Mouse (Mus musculus) kidney, embryonic 16.5 days (tissue): ENCODE measurements at regions not wholly inside any gene's neighbourhood (a gene's known extent, or its start where the extent isn't known, plus 50 kb on each side); places are given as distances from the start of the nearest gene placed in this dataset.

Experiments used
- ATAC-seq: fragments of 200-750 bp; cut with Nextera tagmentation; 2 replicates; pipeline ENCODE4 v1.8.0; 2017; ENCODE audit warnings: moderate TSS enrichment; ENCODE audit not compliant: low FRiP score, low TSS enrichment
- H3K27ac ChIP-seq: fragments of 300-500 bp; sonication (generic); 2 replicates; pipeline ENCODE4 v1.5.1; 2014; ENCODE audit warnings: low read length
- H3K27me3 ChIP-seq: fragments of 300-500 bp; sonication (generic); 2 replicates; pipeline ENCODE4 v1.6.1; 2014; ENCODE audit warnings: low read length, control low read depth, mixed read lengths; ENCODE audit not compliant: insufficient read depth
- H3K36me3 ChIP-seq: fragments of 300-500 bp; sonication (generic); 2 replicates; pipeline ENCODE4 v1.6.1; 2014; ENCODE audit warnings: low read length, control low read depth, mixed read lengths; ENCODE audit not compliant: insufficient read depth
- H3K4me1 ChIP-seq: fragments of 300-500 bp; sonication (generic); 2 replicates; pipeline ENCODE4 v1.6.1; 2014; ENCODE audit warnings: low read length, control low read depth, mixed read lengths; ENCODE audit not compliant: insufficient read depth
- H3K4me2 ChIP-seq: fragments of 300-500 bp; sonication (generic); replicated peaks from 2 replicates; pipeline ENCODE4 v1.6.1; 2014; ENCODE audit warnings: low read depth, low read length
- H3K4me3 ChIP-seq: fragments of 300-500 bp; sonication (generic); 2 replicates; pipeline ENCODE4 v1.5.1; 2014; ENCODE audit warnings: mild to moderate bottlenecking, low read length
- H3K9ac ChIP-seq: fragments of 300-500 bp; sonication (generic); replicated peaks from 2 replicates; pipeline ENCODE4 v1.6.1; 2014; ENCODE audit warnings: low read length
- H3K9me3 ChIP-seq: fragments of 300-500 bp; sonication (generic); 2 replicates; pipeline ENCODE4 v1.6.1; 2016; ENCODE audit warnings: low read length, control low read depth
- WGBS: fragments of 180-500 bp; shearing (Covaris S2); extraction: QIAGEN DNeasy Blood & Tissue Kit; methylation state at CpG from one replicate; pipeline ENCODE4 v1.1.7; 2014; 5-methylcytosine and 5-hydroxymethylcytosine counted together

DNA sequence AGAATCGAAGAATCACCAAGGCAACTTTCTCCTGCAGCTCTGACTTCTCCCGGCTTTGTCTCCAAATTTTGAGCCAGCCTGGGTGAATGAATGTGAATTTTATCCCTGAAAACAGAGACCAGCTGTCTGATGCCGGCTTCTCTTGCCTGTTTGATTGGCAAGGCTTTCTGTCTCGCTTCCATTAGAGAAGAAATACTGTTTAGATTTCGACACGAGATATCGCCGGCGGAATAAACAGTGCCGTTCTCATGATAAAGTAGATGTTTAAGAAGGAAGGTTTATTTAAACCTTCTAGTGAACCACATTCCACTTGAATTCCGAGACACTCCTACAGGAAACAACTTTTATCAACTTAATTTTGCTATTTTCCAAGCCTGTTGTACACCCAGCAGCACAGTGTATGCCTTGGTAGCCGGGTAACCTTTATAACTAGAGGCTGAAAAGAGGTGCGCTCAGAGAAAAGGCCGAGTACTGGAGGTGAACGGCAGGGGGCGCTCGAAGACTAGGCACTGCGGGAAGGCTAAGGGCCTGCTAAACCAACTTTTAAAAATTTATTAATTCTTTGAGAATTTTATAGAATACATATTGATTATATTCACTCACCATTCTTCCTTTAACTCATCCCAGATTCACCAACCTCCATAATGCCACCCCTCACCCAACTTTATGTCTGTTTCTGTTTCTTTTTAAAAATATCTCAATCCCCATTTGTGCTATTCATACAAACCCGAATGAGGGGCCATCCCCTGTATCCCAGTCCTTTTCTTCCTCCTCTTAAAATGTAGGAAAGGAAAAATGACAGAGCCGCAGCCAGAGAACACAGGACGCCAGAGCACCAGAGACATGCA, 227.2 kb downstream of the Slc30a10 start:
- ATAC-seq, result no peak
- H3K9me3 ChIP-seq, result no peaks in the 10 kb centered on the region
- no peak overlapping the region for H3K4me2 ChIP-seq
- no peak overlapping the region for H3K9ac ChIP-seq
- WGBS, result 36% methylated on average over 21 of the region's 21 CpGs
- no peak overlapping the region for H3K27ac ChIP-seq
- H3K27me3 ChIP-seq, result 0 out of 2 replicates have a peak, but pooled peaks cover 3% of the 10 kb centered on the region
- H3K36me3 ChIP-seq, result no peaks in the 10 kb centered on the region
- H3K4me1 ChIP-seq, result no peaks in the 10 kb centered on the region
- no peak overlapping the region for H3K4me3 ChIP-seq

- H3K27ac ChIP-seq, result no peak overlapping the region
- H3K36me3 ChIP-seq, result no peaks in the 10 kb centered on the region
- H3K27me3 ChIP-seq, result 0 out of 2 replicates have a peak, but pooled peaks cover 3% of the 10 kb centered on the region
- ATAC-seq, result no peak
- 78% methylated on average over 3 of the region's 3 CpGs for WGBS
- no peaks in the 10 kb centered on the region for H3K9me3 ChIP-seq
- H3K9ac ChIP-seq, result no peak overlapping the region
- H3K4me3 ChIP-seq, result no peak overlapping the region
- no peaks in the 10 kb centered on the region for H3K4me1 ChIP-seq
- H3K4me2 ChIP-seq, result no peak overlapping the region
Observed at GRCm38 (mm10) chr1:185682458-185682750, 227.8 kb downstream of the Slc30a10 start.

- no peak for ATAC-seq
- Histone ChIP-seq H3K36me3 (no peaks in the 10 kb centered on the region), H3K9ac (no peak overlapping the region), H3K4me1 (no peaks in the 10 kb centered on the region), H3K4me2 (no peak overlapping the region), H3K27ac (no peak overlapping the region), H3K27me3 (0 out of 2 replicates have a peak, but pooled peaks cover under 1% of the 10 kb centered on the region), H3K9me3 (no peaks in the 10 kb centered on the region), H3K4me3 (no peak overlapping the region)
- 84% methylated on average over 9 of the region's 9 CpGs for WGBS
Observed at GRCm38 (mm10) chr1:185684638-185685037, 230.0 kb downstream of the Slc30a10 start.

DNA sequence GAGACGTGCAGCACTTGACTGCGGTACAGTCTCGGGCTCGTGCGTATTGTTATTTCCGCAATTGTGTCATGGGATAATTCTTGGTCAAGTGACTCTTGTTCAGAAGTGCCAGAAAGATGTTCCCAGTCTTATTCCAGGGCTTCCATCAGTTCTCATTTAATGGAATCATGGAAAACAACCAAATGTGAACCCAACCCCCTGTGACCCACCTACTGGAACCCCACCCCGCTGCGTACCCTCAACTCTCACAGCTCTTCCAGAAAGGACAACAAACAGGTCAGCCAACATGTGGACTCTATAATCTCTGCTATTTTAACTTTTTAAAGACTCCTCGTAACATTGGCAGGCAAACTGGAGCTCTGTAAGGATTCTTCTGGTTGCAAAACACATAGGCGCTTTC, 233.9 kb downstream of the Slc30a10 start:
- Histone ChIP-seq H3K27ac (no peak overlapping the region), H3K27me3 (no peaks in the 10 kb centered on the region), H3K9me3 (no peaks in the 10 kb centered on the region), H3K4me1 (no peaks in the 10 kb centered on the region), H3K4me3 (no peak overlapping the region), H3K4me2 (no peak overlapping the region), H3K9ac (no peak overlapping the region), H3K36me3 (no peaks in the 10 kb centered on the region)
- 95% methylated on average over 10 of the region's 10 CpGs for whole genome bisulfite sequencing
- ATAC-seq, result no peak

- no peak for ATAC-seq
- Histone ChIP-seq H3K4me3 (no peak overlapping the region), H3K27ac (no peak overlapping the region), H3K36me3 (no peaks in the 10 kb centered on the region), H3K9me3 (no peaks in the 10 kb centered on the region), H3K27me3 (no peaks in the 10 kb centered on the region), H3K4me1 (no peaks in the 10 kb centered on the region), H3K4me2 (no peak overlapping the region), H3K9ac (no peak overlapping the region)
- WGBS, result 77% methylated on average over 2 of the region's 2 CpGs
Observed at GRCm38 (mm10) chr1:185695394-185695793, 240.7 kb downstream of the Slc30a10 start.

DNA sequence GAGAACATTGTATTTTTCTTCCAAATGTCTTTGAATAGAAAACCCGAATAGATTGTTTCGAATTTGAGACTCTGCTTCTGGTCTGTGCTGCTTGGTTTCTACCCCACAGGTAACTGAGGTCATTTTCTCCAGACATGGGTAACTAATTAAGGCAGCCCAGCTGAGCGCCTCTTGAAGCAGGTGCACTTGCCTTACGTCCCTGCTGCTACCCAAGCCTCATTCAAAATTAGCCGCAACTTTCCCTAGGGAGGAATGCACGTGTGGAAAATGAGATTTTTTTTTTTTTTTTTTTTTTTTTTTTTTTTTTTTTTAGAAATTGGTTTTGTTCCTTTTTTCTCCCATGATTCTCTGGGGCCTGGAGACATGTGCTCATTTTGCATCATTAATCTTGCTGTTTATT, 245.1 kb downstream of the Slc30a10 start:
- Histone ChIP-seq H3K4me1 (no peaks in the 10 kb centered on the region), H3K4me3 (no peak overlapping the region), H3K36me3 (no peaks in the 10 kb centered on the region), H3K27ac (no peak overlapping the region), H3K9ac (no peak overlapping the region), H3K9me3 (no peaks in the 10 kb centered on the region), H3K27me3 (no peaks in the 10 kb centered on the region), H3K4me2 (no peak overlapping the region)
- 81% methylated on average over 6 of the region's 6 CpGs for WGBS
- no peak for ATAC-seq

DNA sequence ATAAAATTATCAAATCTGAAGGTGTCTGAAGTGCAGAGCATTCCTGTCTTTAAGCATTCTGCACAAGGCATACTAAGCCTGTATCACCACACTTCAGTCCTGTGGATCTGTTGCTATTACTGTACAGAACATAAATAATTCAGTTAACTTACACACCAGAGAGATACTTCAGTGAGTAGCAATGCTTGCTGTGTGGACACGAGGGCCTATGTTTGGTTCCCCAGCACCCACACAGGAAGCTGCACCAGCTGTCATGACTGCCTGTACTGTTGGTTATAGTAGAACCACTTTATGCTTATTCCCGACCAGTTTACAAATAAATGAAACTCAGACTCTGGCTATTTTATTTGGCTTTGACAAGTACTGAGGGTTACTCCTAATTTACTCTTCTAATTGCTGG, 271.7 kb downstream of the Slc30a10 start:
- H3K4me2 ChIP-seq, result no peak overlapping the region
- H3K36me3 ChIP-seq, result no peaks in the 10 kb centered on the region
- H3K4me3 ChIP-seq, result no peak overlapping the region
- no peaks in the 10 kb centered on the region for H3K4me1 ChIP-seq
- H3K9ac ChIP-seq, result no peak overlapping the region
- no peaks in the 10 kb centered on the region for H3K9me3 ChIP-seq
- no peak for ATAC-seq
- WGBS, result 64% methylated on average over 2 of the region's 2 CpGs
- H3K27me3 ChIP-seq, result no peaks in the 10 kb centered on the region
- H3K27ac ChIP-seq, result no peak overlapping the region

- no peak for ATAC-seq
- no peaks in the 10 kb centered on the region for H3K4me1 ChIP-seq
Observed at GRCm38 (mm10) chr1:185726811-185727210, 272.2 kb downstream of the Slc30a10 start.

DNA sequence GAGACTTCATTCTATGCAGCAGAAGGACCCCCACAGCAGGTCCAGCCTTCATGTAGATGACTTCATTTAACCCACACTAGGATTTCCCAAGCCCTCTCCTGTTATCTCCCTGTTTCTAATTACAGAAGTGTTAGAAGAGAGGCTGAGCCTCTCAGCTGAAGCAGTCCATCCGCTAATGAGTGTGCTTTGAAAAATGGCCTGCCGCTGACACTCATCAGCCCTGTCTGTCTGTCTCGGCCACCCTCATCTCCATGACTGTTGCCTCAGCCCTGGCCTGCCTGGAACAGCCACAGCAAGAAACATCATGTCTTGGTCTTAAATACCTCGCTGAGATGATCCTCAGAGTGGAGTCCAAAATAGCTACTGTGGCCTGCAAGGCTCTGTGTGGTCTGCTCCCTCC, 273.1 kb downstream of the Slc30a10 start:
- Histone ChIP-seq H3K9ac (no peak overlapping the region), H3K4me1 (no peaks in the 10 kb centered on the region), H3K27ac (no peak overlapping the region), H3K27me3 (no peaks in the 10 kb centered on the region), H3K4me3 (no peak overlapping the region), H3K36me3 (no peaks in the 10 kb centered on the region), H3K9me3 (no peaks in the 10 kb centered on the region), H3K4me2 (no peak overlapping the region)
- no peak for ATAC-seq
- 58% methylated on average over 4 of the region's 4 CpGs for WGBS

More at GRCm38 (mm10) chr1:185726811-185727210, 272.2 kb downstream of the Slc30a10 start:
- H3K36me3 ChIP-seq, result no peaks in the 10 kb centered on the region
- H3K9me3 ChIP-seq, result no peaks in the 10 kb centered on the region
- H3K9ac ChIP-seq, result no peak overlapping the region
- no peaks in the 10 kb centered on the region for H3K27me3 ChIP-seq
- no peak overlapping the region for H3K4me3 ChIP-seq
- H3K27ac ChIP-seq, result no peak overlapping the region
- H3K4me2 ChIP-seq, result no peak overlapping the region

GRCm38 (mm10) chr1:185728406-185728805, 273.8 kb downstream of the Slc30a10 start:
- Histone ChIP-seq H3K27me3 (no peaks in the 10 kb centered on the region), H3K4me3 (no peak overlapping the region), H3K27ac (no peak overlapping the region), H3K9ac (no peak overlapping the region), H3K9me3 (no peaks in the 10 kb centered on the region), H3K4me2 (no peak overlapping the region), H3K36me3 (no peaks in the 10 kb centered on the region), H3K4me1 (no peaks in the 10 kb centered on the region)
- no peak for ATAC-seq
- 57% methylated on average over 3 of the region's 3 CpGs for WGBS
